Mouse (Mus musculus) liver, adult 2 months (tissue): Measurements from ENCODE around the gene Eef2k.
"Not testable (repeated sequence)": the region's sequence is repeated elsewhere in the genome, so short reads cannot be mapped to it uniquely, and the experiment has no call there.

Experiments used
- CTCF ChIP-seq: fragments of 200-500 bp; IDR thresholded peaks from 2 replicates; pipeline ENCODE4 v1.5.1; 2011; ENCODE audit warnings: low read depth, low read length, control low read depth
- POLR2A ChIP-seq: fragments of 200-500 bp; IDR thresholded peaks from 2 replicates; pipeline ENCODE4 v1.6.1; 2011; ENCODE audit warnings: low read length, control low read depth; ENCODE audit not compliant: insufficient read depth; ENCODE audit errors: extremely low read depth

DNA sequence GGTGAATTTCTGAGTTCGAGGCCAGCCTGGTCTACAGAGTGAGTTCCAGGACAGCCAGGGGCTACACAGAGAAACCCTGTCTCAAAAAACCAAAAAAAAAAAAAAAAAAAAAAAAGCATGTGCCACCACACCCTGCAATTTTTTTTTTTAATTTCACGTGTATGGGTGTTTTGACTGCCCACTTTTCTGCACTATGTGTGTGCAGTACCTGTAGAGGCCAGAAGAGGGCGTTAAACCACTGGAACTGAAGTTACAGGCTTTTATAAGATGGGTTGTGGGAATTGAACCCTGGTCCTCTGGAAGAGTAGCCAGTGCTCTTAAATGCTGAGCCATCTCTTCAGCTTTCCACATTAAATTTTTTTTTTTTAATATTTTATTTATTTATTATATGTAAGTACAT is 67.5 kb downstream of the Eef2k start:
- TF ChIP-seq CTCF, POLR2A: not testable (repeated sequence)
